Mouse (Mus musculus) monocyte, adult 2 months (primary cell): ENCODE data around the gene Setd5.

Experiments used
- DNase-seq, 2 experiments: peaks; one replicate each; pipeline ENCODE4 v3.0.0; 2022; ENCODE audit warnings: low spot score in 2 of 2, low read depth in 1 of 2

Gene Setd5

DNA sequence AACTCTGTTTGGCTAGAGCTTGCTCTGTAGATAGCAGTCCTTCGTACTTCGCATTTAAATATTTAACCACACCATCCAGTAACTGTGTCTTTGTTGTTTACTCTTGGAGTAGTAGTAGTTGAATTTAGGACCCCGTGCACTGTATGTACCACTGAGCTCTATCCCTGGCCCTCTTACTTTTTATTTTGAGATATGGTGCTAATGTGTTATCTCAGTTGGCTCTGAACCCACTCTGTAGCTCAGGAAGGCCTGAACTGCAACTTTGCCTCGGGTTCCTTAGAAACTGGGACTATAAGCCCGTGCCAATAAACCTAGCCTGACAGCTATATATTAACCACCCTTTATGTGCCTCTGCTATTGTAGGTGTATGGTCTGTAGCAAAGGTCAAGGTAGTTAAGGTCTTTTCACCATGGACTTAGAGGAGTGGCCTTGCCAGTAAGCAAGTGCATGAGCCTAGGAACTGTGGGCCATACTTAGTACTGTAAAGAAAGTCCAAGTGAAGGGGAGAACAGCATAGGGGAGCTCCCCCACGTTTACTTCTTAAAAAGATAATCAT is 22.5 kb upstream of the Setd5 start:
- DNase-seq: no peak

DNA sequence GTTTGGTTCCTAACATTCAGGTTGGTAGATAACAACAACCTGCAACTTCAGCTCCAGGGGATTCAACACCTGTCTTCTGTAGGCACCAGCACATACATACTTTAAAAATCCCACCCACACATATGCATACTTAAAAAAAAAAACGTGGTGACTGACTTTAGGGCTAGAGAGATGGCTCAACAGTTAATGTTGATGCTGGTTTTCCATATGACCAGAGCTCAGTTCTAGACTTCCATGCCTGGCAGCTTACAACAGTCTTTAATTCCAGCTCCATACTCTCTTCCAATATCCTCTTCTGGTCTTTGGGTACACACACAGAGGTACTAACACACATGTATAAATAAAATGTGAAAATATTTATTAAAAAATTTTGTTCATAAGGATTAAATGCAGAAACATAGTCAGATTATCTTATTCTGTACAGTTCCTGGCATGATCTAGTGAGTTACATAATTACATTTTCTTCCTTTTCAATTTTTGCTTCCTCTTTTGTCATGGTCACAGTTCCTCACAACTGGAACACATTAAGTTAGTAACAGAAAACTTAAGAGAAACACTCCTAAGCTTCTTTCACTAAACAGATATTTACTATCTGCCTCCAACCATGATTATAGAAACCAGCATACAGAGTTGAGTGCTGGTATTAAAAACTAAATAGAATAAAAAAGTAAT is 16.1 kb upstream of the Setd5 start:
- no peak for DNase-seq

DNA sequence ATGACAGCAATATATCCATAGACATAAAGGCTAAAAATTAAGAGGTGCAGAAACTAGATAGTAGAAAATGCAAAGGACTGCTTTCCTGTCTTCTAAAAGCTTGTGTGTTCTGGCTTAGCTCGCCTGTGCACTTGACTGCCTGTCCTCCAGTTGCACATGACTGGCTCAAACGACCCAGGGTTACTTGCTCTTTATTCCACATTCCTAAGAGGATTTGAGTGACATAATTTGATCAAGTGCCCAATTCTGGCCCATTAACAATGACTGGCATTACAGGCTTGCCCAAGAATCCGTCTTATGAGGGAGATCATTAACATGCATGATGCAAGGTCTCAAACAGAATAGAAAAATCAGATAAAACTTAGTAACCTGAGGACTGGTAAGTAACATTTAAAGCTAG is 14.9 kb upstream of the Setd5 start:
- DNase-seq: no peak

GRCm38 (mm10) chr6:113063363-113063762 is 13.8 kb upstream of the Setd5 start:
- DNase-seq: no peak

DNA sequence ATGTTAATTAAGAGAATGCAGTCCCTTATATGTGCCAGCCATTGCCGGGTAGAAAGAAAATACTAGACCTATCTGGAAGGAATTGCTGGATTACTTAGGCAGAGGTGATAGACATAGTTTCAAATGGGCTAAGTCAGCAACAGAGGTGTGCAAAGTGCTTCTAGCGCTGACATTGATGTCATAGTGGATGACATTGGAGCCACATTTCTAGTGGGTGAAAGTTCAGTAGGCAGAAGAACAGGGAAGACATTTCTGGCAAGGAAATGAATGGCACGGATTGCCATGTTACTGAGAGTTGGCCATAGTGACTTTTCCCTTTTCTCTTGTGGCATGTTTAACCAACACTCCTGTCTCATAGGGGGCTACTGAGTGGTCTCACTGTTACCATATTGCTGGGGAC is 12.0 kb upstream of the Setd5 start:
- DNase-seq: no peak

DNA sequence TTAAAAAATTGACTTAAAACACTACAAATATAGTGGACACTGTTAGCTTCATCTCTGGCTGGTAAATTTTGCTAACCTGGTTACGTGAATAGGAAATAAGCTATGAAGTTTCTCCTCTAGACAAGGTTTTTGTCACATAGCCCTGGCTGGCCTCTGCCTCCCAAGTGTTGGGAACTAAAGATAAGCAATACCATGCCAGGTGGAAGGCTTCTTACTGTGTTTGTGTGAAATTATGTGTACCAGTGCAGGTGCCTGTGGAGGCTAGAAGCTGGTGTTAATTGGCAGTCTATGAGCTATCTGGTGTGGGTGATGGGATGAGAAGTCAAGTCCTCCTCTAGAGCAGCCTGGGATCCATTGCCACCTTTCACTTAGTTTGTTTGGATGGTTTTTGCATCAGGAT is 8.0 kb upstream of the Setd5 start:
- DNase-seq: no peak

- no peak for DNase-seq
These were observed 1.9 kb upstream of the Setd5 start for GRCm38 (mm10) chr6:113075261-113075660.

DNA sequence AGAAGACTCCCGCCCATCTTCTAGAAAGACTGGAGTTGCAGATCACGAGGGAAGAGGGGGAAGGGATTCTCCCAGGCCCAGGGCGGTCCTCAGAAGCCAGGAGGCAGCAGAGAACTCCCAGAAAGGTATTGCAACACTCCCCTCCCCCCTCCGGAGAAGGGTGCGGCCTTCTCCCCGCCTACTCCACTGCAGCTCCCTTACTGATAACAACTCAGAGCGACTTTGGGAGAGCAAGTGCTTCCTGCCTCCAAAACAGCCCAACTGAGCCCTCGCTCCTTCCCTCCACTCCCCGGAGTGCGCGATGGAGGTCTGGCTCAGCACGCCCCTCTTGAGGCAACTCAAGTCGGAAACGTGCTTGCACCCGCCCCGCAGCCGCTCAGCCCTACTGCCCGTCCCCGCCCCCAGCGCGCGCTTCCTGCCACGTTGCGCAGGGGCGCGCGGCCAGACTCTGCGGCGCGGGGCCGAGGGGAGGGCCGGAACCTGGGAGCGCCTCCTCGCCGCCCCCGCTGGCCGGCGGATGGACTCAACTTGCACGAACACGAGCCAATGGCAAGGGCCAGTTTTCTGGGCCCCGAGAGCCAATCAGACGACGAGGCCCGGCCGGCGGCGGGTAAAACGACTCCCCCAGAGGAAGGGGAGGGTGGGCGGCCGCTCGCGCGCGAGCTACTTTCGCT is 1.0 kb upstream of the Setd5 start:
- peak; percentile 86 to 91 for DNase-seq

- DNase-seq: peak in 1 of 2 experiments; percentile 5
These were observed 435 bp downstream of the Setd5 start for GRCm38 (mm10) chr6:113077569-113078030.

GRCm38 (mm10) chr6:113078031-113078721 is 1.0 kb downstream of the Setd5 start:
- peak; percentile 17 to 29 for DNase-seq

- no peak for DNase-seq
These were observed 2.3 kb downstream of the Setd5 start for GRCm38 (mm10) chr6:113079492-113079891.

DNA sequence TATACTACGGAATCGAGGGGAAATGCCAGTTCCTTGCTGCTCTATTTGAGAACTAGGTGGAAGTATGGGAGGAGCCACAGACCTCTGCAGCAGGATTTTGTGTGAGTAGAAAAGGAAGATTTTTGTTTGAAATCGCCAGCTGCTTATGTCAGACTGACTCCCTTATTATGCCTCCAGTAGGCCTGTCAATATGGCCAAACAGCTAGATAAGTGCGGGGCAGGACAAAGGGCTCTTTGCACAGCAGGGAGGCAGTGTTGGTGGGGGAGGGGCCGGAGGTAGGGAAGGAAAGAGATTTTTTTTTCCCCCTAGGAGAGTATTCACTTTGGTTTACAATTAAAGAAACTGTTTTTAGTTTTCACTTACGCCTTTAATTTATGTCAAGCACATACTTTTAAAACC is 5.1 kb downstream of the Setd5 start:
- no peak for DNase-seq

GRCm38 (mm10) chr6:113084590-113084989 is 7.4 kb downstream of the Setd5 start:
- DNase-seq: no peak

GRCm38 (mm10) chr6:113093206-113093605 is 16.0 kb downstream of the Setd5 start:
- DNase-seq: no peak

GRCm38 (mm10) chr6:113095547-113095946 is 18.4 kb downstream of the Setd5 start:
- no peak for DNase-seq

- DNase-seq: no peak
These were observed 20.5 kb downstream of the Setd5 start for GRCm38 (mm10) chr6:113097662-113098061.

- DNase-seq: no peak
These were observed 22.6 kb downstream of the Setd5 start for GRCm38 (mm10) chr6:113099640-113100289.

- DNase-seq: no peak
These were observed 25.4 kb downstream of the Setd5 start for GRCm38 (mm10) chr6:113102541-113102940.

DNA sequence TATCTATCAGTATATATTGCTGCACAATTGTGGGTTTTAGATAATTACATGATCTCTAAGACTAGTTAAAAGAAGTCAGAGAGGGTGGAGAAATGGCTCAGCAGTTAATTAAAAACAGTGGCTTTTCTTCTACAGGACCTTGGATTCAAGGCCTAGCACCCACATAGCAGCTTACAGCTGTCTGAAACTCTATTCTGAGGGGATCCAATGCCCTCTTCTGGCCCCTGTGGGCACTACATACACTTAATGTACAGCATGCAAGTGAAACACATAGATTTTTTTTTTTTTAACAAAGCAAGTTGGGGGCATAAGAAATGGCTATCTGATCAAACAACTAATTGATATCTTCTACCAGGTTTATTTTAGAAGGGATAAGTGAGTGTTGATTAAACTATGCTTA is 26.6 kb downstream of the Setd5 start:
- DNase-seq: peak; percentile 8 to 40

- DNase-seq: no peak
These were observed 32.2 kb downstream of the Setd5 start for GRCm38 (mm10) chr6:113109378-113109777.

DNA sequence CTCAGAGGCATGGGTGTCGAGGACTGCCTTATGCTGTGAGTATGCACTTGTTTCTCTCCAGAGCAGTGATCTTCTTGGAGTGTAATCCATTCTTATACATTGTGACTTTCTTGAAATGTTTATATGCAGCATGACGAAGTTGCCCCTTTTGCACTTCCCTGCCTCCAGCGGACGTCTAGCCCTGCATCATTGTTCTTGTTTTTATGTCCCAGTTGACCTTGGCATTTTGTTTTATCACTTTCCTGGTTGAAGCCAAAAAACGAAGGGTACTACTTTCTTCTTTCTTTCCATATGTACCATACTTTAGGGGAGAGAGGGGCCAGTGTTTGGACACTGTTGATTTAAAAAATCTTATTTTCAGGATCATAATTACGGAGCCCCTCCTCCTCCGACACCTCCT is 32.8 kb downstream of the Setd5 start:
- no peak for DNase-seq
